Mouse (Mus musculus): Measurements from ENCODE around the gene Il17c. TPM values are rescaled to one million over a fixed set of nuclear protein-coding genes. Genes with fewer than 3 reads are reported as not detected.

Gene Il17c
- polyA plus RNA-seq, 1 experiment from 2014 or later, result not detected

DNA sequence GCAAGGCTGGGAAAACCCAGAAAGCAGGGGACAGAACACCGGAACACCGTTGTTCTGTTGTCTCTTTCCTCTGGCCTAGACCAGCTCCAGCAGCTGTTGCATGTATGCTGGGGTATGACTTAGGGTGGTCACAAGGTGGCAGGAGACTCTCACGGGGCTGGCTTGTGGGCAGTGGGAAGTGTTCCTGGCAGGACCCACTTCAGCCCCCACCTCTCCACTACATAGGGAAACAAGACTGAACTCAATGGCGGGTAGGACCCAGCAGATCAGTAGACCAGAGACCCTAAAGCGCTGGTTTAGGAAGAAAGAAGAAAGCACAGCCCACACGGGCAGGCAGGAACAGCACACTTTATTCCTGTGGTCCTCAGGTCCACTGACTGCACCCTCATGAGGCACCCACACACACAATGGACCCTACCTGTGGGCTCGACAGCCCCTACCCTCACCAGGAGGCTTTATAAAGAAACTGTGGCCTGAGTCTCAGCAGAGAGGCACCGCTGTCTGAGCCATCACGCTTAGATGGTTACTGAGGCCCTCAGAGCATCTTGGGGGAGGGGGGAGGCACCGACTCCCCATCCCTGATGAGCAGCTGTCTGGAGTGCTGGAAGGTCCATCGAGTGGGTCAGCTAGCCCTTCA, 11.6 kb downstream of the Il17c start:
- Histone ChIP-seq H3K9me3 (replicated peaks) (0 out of 2 replicates have a peak, but pooled peaks cover 4% of the 10 kb centered on the region), H3K9ac (0 out of 2 replicates have a peak overlapping the region, but pooled peaks have one; percentile 14), H3K4me3 (no peak overlapping the region), H3K36me3 (peaks cover 47% of the 10 kb centered on the region), H3K4me2 (replicated peaks) (no peak overlapping the region), H3K4me1 (peaks cover 15% of the 10 kb centered on the region), H3K27me3 (no peaks in the 10 kb centered on the region), H3K27ac (no peak overlapping the region)
- ATAC-seq (ENCODE audit: low FRiP score), result 0 out of 2 replicates have a peak, but pooled peaks have one; percentile 18
- WGBS, result 67% methylated on average over 11 of the region's 11 CpGs

DNA sequence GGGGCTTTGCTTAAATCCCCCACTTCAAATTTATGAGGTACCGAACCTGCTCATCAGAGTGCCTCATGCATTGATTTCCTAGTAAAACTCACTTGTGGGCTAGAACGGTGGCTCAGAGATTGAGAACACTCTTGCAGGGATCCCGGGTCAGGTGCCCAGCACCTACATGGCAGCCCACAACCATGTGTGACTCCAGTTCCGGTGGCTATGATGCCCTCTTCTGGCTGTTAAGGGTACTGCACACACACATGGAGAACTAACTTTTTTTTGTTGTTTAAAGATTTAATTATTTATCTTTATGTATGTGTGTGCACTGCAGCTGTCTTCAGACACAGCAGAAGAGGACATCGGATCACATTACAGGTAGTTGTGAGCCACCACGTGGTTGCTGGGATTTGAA, 13.6 kb downstream of the Il17c start:
- peaks cover 15% of the 10 kb centered on the region for H3K4me1 ChIP-seq
- H3K9me3 ChIP-seq (replicated peaks), result 0 out of 2 replicates have a peak, but pooled peaks cover 4% of the 10 kb centered on the region
- peaks cover 61% of the 10 kb centered on the region for H3K36me3 ChIP-seq
- no peak overlapping the region for H3K4me3 ChIP-seq
- 90% methylated on average over 6 of the region's 6 CpGs for WGBS
- H3K4me2 ChIP-seq (replicated peaks), result no peak overlapping the region
- no peaks in the 10 kb centered on the region for H3K27me3 ChIP-seq
- ATAC-seq (ENCODE audit: low FRiP score), result no peak
- H3K9ac ChIP-seq, result no peak overlapping the region
- no peak overlapping the region for H3K27ac ChIP-seq

DNA sequence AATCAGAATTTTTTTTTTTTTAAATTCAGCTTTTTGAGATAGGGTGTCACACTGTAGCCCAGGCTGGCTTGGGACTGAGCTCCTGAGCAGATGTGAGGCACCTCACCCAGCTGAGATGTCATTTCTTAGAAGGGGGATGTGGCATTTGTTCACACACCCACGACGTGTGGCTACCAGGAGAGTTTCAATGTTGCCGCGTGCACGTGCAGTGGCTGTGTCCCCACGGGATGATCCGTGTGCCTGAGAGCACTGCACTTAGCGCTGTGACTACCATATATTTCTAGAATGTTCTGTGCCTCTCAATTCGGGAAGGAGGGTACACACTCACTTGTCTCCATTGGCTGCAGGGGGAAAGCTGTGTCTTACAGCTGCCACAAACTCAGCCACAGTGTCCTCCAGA, 14.3 kb downstream of the Il17c start:
- H3K4me2 ChIP-seq (replicated peaks), result no peak overlapping the region
- ATAC-seq (ENCODE audit: low FRiP score), result no peak
- H3K9ac ChIP-seq, result no peak overlapping the region
- peaks cover 61% of the 10 kb centered on the region for H3K36me3 ChIP-seq
- H3K27ac ChIP-seq, result no peak overlapping the region
- H3K27me3 ChIP-seq, result no peaks in the 10 kb centered on the region
- 96% methylated on average over 9 of the region's 9 CpGs for WGBS
- H3K4me1 ChIP-seq, result peaks cover 15% of the 10 kb centered on the region
- 0 out of 2 replicates have a peak, but pooled peaks cover 4% of the 10 kb centered on the region for H3K9me3 ChIP-seq (replicated peaks)
- H3K4me3 ChIP-seq, result no peak overlapping the region

DNA sequence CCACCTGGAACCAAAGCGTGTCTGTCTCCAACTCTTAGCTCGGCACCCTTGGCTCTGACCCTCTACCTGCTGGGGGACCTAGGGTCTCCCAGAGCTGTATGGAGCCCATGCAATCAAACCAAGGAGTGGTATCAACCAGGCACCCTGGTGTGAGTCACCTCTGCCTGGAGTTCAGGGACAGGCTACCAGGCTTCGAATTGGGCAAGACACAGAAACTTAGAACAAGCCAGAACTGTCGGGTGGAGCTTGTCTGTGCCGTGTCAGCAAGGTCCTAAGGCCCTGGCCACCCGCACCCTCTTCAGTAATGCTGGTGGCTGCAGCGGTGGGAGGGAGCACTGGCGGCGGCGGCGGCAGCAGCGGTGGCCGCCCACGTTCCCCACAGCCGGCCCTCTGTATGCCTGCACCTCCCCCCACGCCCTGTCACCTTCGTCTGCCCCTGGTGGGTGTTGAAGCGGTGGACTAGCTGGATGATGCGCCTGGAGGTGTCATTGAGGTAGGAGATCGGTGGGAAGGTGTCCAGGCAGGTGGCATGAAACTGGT, 14.8 kb downstream of the Il17c start:
- Histone ChIP-seq H3K4me3 (no peak overlapping the region), H3K27ac (no peak overlapping the region), H3K9me3 (replicated peaks) (0 out of 2 replicates have a peak, but pooled peaks cover 4% of the 10 kb centered on the region), H3K36me3 (peaks cover 61% of the 10 kb centered on the region), H3K9ac (no peak overlapping the region), H3K4me1 (peaks cover 17% of the 10 kb centered on the region), H3K27me3 (no peaks in the 10 kb centered on the region), H3K4me2 (replicated peaks) (no peak overlapping the region)
- WGBS, result 83% methylated on average over 20 of the region's 20 CpGs
- ATAC-seq (ENCODE audit: low FRiP score), result no peak

DNA sequence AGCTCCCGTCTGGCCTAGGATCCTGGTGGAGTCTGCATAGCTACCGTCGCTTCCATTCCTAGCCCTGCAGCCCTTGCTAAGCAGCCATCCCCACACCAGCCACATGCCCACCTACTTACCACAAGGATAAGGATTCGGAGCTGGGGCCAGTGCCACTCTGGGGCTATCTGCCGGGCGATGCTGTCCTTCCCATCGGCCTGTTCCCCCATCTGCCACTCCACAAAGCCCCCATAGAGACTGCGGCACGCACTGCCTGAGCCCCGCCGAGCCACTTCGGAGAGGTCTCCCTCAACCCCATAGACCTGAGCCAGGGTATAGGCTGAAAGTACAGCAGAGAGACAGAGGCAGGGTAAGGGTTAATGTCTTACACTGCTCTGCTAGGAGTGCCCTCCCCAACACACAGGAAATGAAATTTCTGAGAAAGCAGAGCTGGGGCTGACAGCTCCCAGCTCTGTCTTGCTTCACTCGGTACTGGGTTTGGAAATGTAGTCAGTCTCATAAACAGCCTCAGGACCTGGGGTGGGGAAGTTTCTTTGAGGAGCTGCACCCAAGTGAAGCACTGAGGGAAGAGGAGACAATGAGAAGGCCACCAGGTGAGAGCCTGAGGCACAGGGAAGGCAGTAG, 16.0 kb downstream of the Il17c start:
- H3K9ac ChIP-seq, result 0 out of 2 replicates have a peak overlapping the region, but pooled peaks have one; percentile 38
- ATAC-seq (ENCODE audit: low FRiP score), result no peak
- peaks cover 18% of the 10 kb centered on the region for H3K4me1 ChIP-seq
- H3K4me2 ChIP-seq (replicated peaks), result no peak overlapping the region
- H3K27ac ChIP-seq, result no peak overlapping the region
- H3K4me3 ChIP-seq, result no peak overlapping the region
- 0 out of 2 replicates have a peak, but pooled peaks cover 4% of the 10 kb centered on the region for H3K9me3 ChIP-seq (replicated peaks)
- H3K27me3 ChIP-seq, result no peaks in the 10 kb centered on the region
- 88% methylated on average over 13 of the region's 13 CpGs for WGBS
- H3K36me3 ChIP-seq, result peaks cover 61% of the 10 kb centered on the region

DNA sequence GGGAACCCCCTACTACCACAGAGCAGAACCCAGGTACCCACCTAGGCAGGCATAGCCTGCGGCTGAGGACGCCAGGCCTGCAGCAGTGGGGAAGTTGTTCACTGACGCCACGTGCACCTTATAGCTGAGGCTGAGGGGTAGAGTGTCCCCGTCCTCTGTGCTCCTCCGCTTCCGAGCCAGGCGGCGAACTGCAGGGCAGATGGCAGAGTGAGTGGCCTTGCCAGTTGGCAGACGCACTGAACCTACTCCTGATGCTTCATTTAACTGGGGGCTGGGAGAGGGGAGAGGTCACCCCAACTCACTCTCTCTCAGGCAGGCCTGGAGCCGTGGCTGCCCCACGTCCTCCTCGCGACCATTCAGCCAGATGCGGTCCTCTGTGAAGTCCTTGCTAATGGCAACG, 17.5 kb downstream of the Il17c start:
- no peak overlapping the region for H3K27ac ChIP-seq
- no peaks in the 10 kb centered on the region for H3K27me3 ChIP-seq
- no peak overlapping the region for H3K9ac ChIP-seq
- H3K9me3 ChIP-seq (replicated peaks), result 0 out of 2 replicates have a peak, but pooled peaks cover 4% of the 10 kb centered on the region
- no peak overlapping the region for H3K4me3 ChIP-seq
- H3K4me2 ChIP-seq (replicated peaks), result no peak overlapping the region
- H3K36me3 ChIP-seq, result peaks cover 51% of the 10 kb centered on the region
- H3K4me1 ChIP-seq, result peaks cover 16% of the 10 kb centered on the region
- ATAC-seq (ENCODE audit: low FRiP score), result no peak
- 96% methylated on average over 16 of the region's 16 CpGs for whole genome bisulfite sequencing

DNA sequence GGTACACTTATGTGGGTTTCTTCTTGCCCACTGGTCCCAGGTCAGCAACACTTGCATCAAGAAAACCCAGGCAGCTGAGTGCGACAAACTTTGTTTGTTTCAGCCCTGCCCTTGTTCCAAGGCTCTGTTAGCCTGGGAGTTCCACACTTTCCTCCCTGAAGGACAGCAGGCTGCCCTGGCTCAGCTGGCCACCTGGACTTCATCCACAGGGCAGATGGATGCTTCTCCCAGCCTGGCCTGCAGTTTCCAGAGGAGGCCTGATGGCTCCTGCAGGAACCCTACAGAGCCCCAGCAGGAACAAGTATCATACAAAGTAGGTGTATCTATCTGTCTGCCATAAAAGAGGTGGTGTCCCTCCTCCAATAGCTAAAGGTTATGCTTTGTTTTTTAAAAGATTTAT, 19.5 kb downstream of the Il17c start:
- Histone ChIP-seq H3K4me1 (peaks cover 32% of the 10 kb centered on the region), H3K4me2 (replicated peaks) (no peak overlapping the region), H3K9me3 (replicated peaks) (no peaks in the 10 kb centered on the region), H3K27me3 (no peaks in the 10 kb centered on the region), H3K36me3 (peaks cover 34% of the 10 kb centered on the region), H3K27ac (no peak overlapping the region), H3K4me3 (no peak overlapping the region), H3K9ac (no peak overlapping the region)
- WGBS, result 91% methylated on average over 1 of the region's 1 CpGs
- ATAC-seq (ENCODE audit: low FRiP score), result no peak

DNA sequence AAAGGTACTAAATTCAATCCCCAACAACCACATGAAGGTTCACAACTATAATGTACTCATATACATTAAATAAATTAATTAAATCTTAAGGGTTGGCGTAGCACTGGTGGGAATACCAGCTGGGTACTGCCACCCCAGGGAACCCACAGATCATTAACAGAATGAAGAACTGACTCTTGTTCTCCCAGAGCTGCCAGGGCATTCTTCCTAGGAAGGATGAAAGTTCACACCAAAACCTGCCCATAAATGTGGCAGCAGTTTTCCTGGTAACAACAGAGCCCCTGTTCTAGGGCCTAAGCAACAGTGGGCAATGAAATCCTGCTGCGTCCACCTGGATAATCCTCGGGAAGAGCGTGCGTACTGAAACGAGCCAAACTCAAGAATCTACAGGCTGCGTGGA, 20.5 kb downstream of the Il17c start:
- Histone ChIP-seq H3K4me3 (peak overlapping the region; percentile 68), H3K36me3 (peaks cover 24% of the 10 kb centered on the region), H3K9ac (peak overlapping the region; percentile 81), H3K4me2 (replicated peaks) (peak overlapping the region; percentile 90), H3K27ac (peak overlapping the region; percentile 87), H3K4me1 (peaks cover 32% of the 10 kb centered on the region), H3K27me3 (no peaks in the 10 kb centered on the region), H3K9me3 (replicated peaks) (no peaks in the 10 kb centered on the region)
- no peak for ATAC-seq (ENCODE audit: low FRiP score)
- 23% methylated on average over 7 of the region's 7 CpGs for WGBS

DNA sequence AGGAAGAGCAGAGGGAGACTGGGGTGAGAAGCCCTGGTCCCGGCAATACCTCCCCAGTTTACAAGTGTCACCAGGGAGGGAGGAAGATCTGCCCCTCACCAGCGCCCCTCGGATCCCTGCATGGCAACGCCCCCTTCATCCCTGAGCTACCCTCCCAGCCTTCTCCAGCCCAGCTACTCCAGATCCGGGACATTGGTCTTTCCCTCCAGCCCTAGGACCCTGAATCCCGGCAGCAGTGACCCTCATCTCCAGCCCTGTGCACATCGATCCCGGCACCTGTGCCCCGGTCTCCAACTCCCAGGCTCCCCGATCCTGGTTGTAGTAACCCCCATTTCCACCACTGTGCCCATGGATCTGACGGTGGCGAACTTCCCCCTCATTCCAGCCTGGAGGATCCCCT, 21.0 kb downstream of the Il17c start:
- peak overlapping the region; percentile 81 for H3K9ac ChIP-seq
- peak overlapping the region; percentile 90 for H3K4me2 ChIP-seq (replicated peaks)
- peak overlapping the region; percentile 87 for H3K27ac ChIP-seq
- H3K36me3 ChIP-seq, result peaks cover 20% of the 10 kb centered on the region
- H3K9me3 ChIP-seq (replicated peaks), result no peaks in the 10 kb centered on the region
- ATAC-seq (ENCODE audit: low FRiP score), result peak; percentile 41
- no peaks in the 10 kb centered on the region for H3K27me3 ChIP-seq
- H3K4me3 ChIP-seq, result peak overlapping the region; percentile 68
- WGBS, result 1% methylated on average over 11 of the region's 12 CpGs
- peaks cover 32% of the 10 kb centered on the region for H3K4me1 ChIP-seq

DNA sequence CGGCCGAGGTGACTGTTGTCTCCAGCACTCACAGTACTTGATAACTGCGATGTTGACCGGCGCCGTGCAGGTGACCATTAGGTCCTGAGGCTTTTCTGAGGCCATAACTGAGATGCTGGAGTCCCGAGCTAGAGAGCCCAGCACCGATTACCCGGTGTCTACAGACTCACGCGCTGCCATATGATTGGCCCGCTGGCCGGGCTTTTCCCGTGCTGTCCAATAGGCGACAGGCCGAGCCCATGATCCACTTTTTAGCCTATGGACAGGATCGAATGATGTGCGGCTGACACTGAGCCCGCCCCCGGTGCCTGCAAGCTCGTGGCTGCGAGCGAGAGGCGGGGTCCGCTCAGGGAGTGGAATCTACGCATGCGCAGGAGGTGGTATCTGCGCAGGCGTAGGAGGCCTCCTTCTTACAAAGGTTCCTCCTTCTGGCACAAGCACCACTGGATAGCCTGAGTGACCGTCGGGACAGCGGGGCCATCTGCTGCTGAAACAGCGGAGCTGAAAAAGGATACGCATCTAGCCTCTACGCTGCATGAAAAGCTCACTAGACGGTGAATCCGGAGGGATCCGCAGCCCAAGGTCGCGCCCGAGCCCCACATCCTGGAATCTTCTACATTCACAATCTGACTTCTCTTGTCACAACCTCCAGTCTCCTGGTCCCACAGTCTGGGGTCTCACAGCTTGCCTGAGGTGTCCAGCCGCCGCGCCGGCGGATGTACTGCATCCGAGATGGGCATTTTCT, 21.6 kb downstream of the Il17c start, which contains the start of gene Mvd:
Mvd (minus strand) TSS at position 161 of the 745 bp plus-strand sequence.
- Histone ChIP-seq H3K27ac (peak within 1 kb of the TSS; percentile 94), H3K4me1 (peaks cover 32% of the 10 kb centered on the region), H3K9me3 (replicated peaks) (no peaks in the 10 kb centered on the region), H3K27me3 (no peaks in the 10 kb centered on the region), H3K4me3 (peak within 1 kb of the TSS; percentile 68), H3K9ac (peak within 1 kb of the TSS; percentile 81), H3K36me3 (peaks cover 13% of the 10 kb centered on the region), H3K4me2 (replicated peaks) (peak within 1 kb of the TSS; percentile 90)
- WGBS, result under 1% methylated on average over 47 of the region's 47 CpGs
- ATAC-seq (ENCODE audit: low FRiP score), result peak; percentile 98

DNA sequence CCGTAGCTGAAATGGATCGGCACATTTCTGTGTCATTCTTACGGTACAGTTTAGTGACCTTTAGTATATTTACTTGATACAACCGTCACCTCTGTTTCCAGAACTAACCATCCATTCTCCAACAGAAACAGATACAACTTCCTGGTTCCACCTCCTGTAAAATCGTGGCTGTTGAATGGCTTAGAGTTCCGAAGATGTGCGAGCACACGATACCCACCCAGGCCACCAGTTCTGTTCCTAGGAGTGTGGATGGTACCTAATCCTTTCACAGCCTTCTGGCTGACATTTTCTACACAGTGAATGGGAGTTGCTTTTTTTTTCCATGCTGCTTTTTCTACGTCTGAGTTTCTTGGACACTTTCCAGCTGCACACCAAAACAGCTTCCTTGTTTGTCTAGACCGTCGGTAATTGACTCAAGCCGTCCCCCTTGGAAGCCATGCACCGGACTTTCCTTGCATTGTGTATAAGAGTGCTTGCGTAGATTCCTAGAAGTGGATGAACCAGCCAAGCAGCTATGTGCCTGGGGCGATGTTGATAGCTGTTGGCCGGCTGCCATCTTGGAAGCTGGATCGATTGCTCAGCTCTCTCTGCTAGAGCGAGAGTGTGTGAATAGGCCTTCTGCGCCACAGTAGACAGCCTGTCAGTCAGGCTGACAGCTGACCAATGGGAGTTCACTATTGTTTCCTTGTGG, 22.4 kb downstream of the Il17c start:
- 18% methylated on average over 19 of the region's 19 CpGs for WGBS
- Histone ChIP-seq H3K4me1 (peaks cover 32% of the 10 kb centered on the region), H3K9ac (peak overlapping the region; percentile 73), H3K27me3 (no peaks in the 10 kb centered on the region), H3K27ac (peak overlapping the region; percentile 94), H3K4me3 (peak overlapping the region; percentile 68), H3K4me2 (replicated peaks) (peak overlapping the region; percentile 90), H3K9me3 (replicated peaks) (no peaks in the 10 kb centered on the region), H3K36me3 (peaks cover 7% of the 10 kb centered on the region)
- peak; percentile 43 for ATAC-seq (ENCODE audit: low FRiP score)
